Mouse (Mus musculus) inflammation-experienced regulatory T-cells (primary cell): Measurements from ENCODE around the gene Olfr266. TPM values are rescaled to one million over a fixed set of nuclear protein-coding genes. Genes with fewer than 3 reads are reported as not detected.

Experiments
- polyA plus RNA-seq, 2 experiments: library from polyadenylated mRNA; unstranded; fragments of 100-300 nt; shearing (Covaris generic); gene quantifications; one replicate each; pipeline ENCODE4 v1.2.1; 2017

Gene Olfr266
- polyA plus RNA-seq = under 1 TPM; 0.11 to 0.43 TPM

GRCm38 (mm10) chr3:106826187-106826586, at the start of gene Olfr266:
TSS of gene Olfr266 (minus strand) at chr3:106826287.

GRCm38 (mm10) chr3:106789930-106790329, 36.2 kb downstream of the Olfr266 start, which contains the start of gene Cd53:
TSS of gene Cd53 (minus strand) at chr3:106790149.

Other genes with a start within 250 kb of the Olfr266 start
- 10 to 100 TPM; 39.1 to 61.6 TPM for gene Lrif1, start 141.3 kb downstream of the Olfr266 start, polyA plus RNA-seq
- 1,000 to 10,000 TPM in 1 of 2 experiments, 100 to 1,000 TPM in 1; 875 to 1,003 TPM for gene Cd53, start 36.1 kb downstream of the Olfr266 start, polyA plus RNA-seq
- gene Kcna3, start 209.9 kb upstream of the Olfr266 start, polyA plus RNA-seq = 100 to 1,000 TPM in 1 of 2 experiments, 10 to 100 TPM in 1; 79.6 to 154 TPM